Mouse (Mus musculus) heart, adult 2 months (tissue): Measurements from ENCODE around the gene Chrna1. TPM values are rescaled to one million over a fixed set of nuclear protein-coding genes. Genes with fewer than 3 reads are reported as not detected.
A peak's percentile ranks its signal among the peaks of the same experiment; 100 is the strongest.

ENCODE experiments used
- DNase-seq, 2 experiments: peaks; one replicate each; pipeline ENCODE4 v3.0.0; 2021
- H3K27ac ChIP-seq: fragments of 200-600 bp; 2 replicates; pipeline ENCODE4 v1.8.1; 2022
- H3K27me3 ChIP-seq: fragments of 200-500 bp; 2 replicates; pipeline ENCODE4 v1.6.1; 2012; ENCODE audit warnings: mild to moderate bottlenecking, low read length, inconsistent platforms, mixed read lengths; ENCODE audit not compliant: control insufficient read depth, insufficient read depth
- H3K36me3 ChIP-seq: fragments of 200-500 bp; 2 replicates; pipeline ENCODE4 v1.6.1; 2012; ENCODE audit warnings: low read length, inconsistent platforms; ENCODE audit not compliant: control insufficient read depth, insufficient read depth
- H3K4me1 ChIP-seq: fragments of 200-500 bp; 2 replicates; pipeline ENCODE4 v1.6.1; 2011; ENCODE audit warnings: low read length; ENCODE audit not compliant: control insufficient read depth, insufficient read depth
- H3K4me3 ChIP-seq: fragments of 200-600 bp; 2 replicates; pipeline ENCODE4 v1.8.1; 2022
- H3K79me2 ChIP-seq: fragments of 200-500 bp; replicated peaks from 2 replicates; pipeline ENCODE4 v1.6.1; 2012; ENCODE audit warnings: mild to moderate bottlenecking, inconsistent platforms, low read length, moderate library complexity, mixed read lengths; ENCODE audit not compliant: control insufficient read depth, insufficient read depth
- H3K9ac ChIP-seq: fragments of 200-500 bp; 2 replicates; pipeline ENCODE4 v1.6.1; 2012; ENCODE audit warnings: low read depth, mild to moderate bottlenecking, control low read depth, inconsistent platforms, low read length, mixed read lengths
- CTCF ChIP-seq: fragments of 200-600 bp; IDR thresholded peaks from 2 replicates; pipeline ENCODE4 v1.8.1; 2022; ENCODE audit warnings: antibody characterized with exemption, mild to moderate bottlenecking, moderate library complexity
- EP300 ChIP-seq: fragments of 200-500 bp; IDR thresholded peaks from 2 replicates; pipeline ENCODE4 v1.6.1; 2011; ENCODE audit warnings: low read depth, low read length, control low read depth; ENCODE audit not compliant: insufficient read depth
- POLR2A ChIP-seq: fragments of 200-500 bp; IDR thresholded peaks from 2 replicates; pipeline ENCODE4 v1.6.1; 2011; ENCODE audit warnings: mild to moderate bottlenecking, low read depth, low read length, control low read depth; ENCODE audit not compliant: insufficient read depth
- WGBS: fragments of 180-500 bp; shearing (Covaris S2); methylation state at CpG from one replicate; pipeline ENCODE4 v1.1.7; 2018; 5-methylcytosine and 5-hydroxymethylcytosine counted together
- intact Hi-C: fragments of 180-260 bp; cut with DNase I; formaldehyde crosslinking; loops from one replicate; pipeline ENCODE4 v1.15.1; 2025
- polyA plus RNA-seq: library from polyadenylated mRNA; depleted of rRNA; stranded (reverse); fragments of >200 nt; gene quantifications from 2 replicates; pipeline ENCODE4 v1.2.3, GENCODE M21; 2012
- total RNA-seq, 2 experiments: library from RNA; stranded (reverse); gene quantifications; 2 replicates each; pipeline ENCODE4 v1.2.3; 2021

Chrna1 gene
- total and polyA plus RNA-seq, 3 experiments: 0.04 TPM; not detected in 2

- no peaks in the 10 kb centered on the region for H3K27me3 ChIP-seq
- intact Hi-C loops: no loop called here
- H3K79me2 ChIP-seq: no peaks in the 10 kb centered on the region
- WGBS: 14% methylated on average over 8 of the region's 8 CpGs
- no peak overlapping the region for H3K9ac ChIP-seq
- no peak; the same call in none of the 2 replicates for TF ChIP-seq CTCF
- no peak for TF ChIP-seq POLR2A
- peak; percentile 53; the same call in 1 of the 2 replicates for TF ChIP-seq EP300
- H3K4me3 ChIP-seq: peak overlapping the region; percentile 42
- peak in 1 of 2 experiments; percentile 51 for DNase-seq
- H3K27ac ChIP-seq: no peak overlapping the region
- no peaks in the 10 kb centered on the region for H3K4me1 ChIP-seq
- no peaks in the 10 kb centered on the region for H3K36me3 ChIP-seq
Observed at GRCm38 (mm10) chr2:73566989-73567605, 13.0 kb downstream of the Chrna1 start.

GRCm38 (mm10) chr2:73566162-73566561, 14.0 kb downstream of the Chrna1 start:
- WGBS: 13% methylated on average over 7 of the region's 7 CpGs
- H3K27ac ChIP-seq: no peak overlapping the region
- no peak overlapping the region for H3K9ac ChIP-seq
- peaks cover 2% of the 10 kb centered on the region; the same call in 1 of the 2 replicates for H3K4me1 ChIP-seq
- H3K4me3 ChIP-seq: no peak overlapping the region
- TF ChIP-seq CTCF (peak; percentile 58), EP300 (no peak), POLR2A (no peak)
- H3K27me3 ChIP-seq: no peaks in the 10 kb centered on the region
- no peaks in the 10 kb centered on the region for H3K79me2 ChIP-seq
- DNase-seq: no peak
- no peaks in the 10 kb centered on the region for H3K36me3 ChIP-seq
- intact Hi-C loops: no loop called here

GRCm38 (mm10) chr2:73563690-73564089, 16.4 kb downstream of the Chrna1 start:
- no peak overlapping the region for H3K27ac ChIP-seq
- H3K9ac ChIP-seq: no peak overlapping the region
- H3K36me3 ChIP-seq: no peaks in the 10 kb centered on the region
- no peaks in the 10 kb centered on the region for H3K27me3 ChIP-seq
- no peaks in the 10 kb centered on the region for H3K79me2 ChIP-seq
- peaks cover 4% of the 10 kb centered on the region for H3K4me1 ChIP-seq
- TF ChIP-seq POLR2A (no peak), EP300 (no peak), CTCF (no peak)
- no peak for DNase-seq
- intact Hi-C loops: no loop called here
- WGBS: 75% methylated on average over 7 of the region's 7 CpGs
- H3K4me3 ChIP-seq: no peak overlapping the region

- WGBS: 96% methylated on average over 9 of the region's 9 CpGs
- TF ChIP-seq CTCF (no peak), EP300 (no peak), POLR2A (no peak)
- H3K4me3 ChIP-seq: no peak overlapping the region
- no peak overlapping the region for H3K27ac ChIP-seq
- H3K9ac ChIP-seq: no peak overlapping the region
- peaks cover 4% of the 10 kb centered on the region for H3K4me1 ChIP-seq
- DNase-seq: no peak
- no peaks in the 10 kb centered on the region for H3K27me3 ChIP-seq
- no peaks in the 10 kb centered on the region for H3K36me3 ChIP-seq
- H3K79me2 ChIP-seq: no peaks in the 10 kb centered on the region
- intact Hi-C loops: no loop called here
Observed at GRCm38 (mm10) chr2:73562656-73563055, 17.5 kb downstream of the Chrna1 start.

- WGBS: 5% methylated on average over 8 of the region's 8 CpGs
- DNase-seq: no peak
- intact Hi-C loops: no loop called here
- Histone ChIP-seq H3K79me2 (no peaks in the 10 kb centered on the region), H3K27ac (no peak overlapping the region), H3K9ac (no peak overlapping the region), H3K36me3 (no peaks in the 10 kb centered on the region), H3K4me3 (no peak overlapping the region), H3K4me1 (peaks cover 4% of the 10 kb centered on the region), H3K27me3 (no peaks in the 10 kb centered on the region)
- TF ChIP-seq POLR2A: no peak
- TF ChIP-seq CTCF: peak; percentile 56
- TF ChIP-seq EP300: no peak
Observed at GRCm38 (mm10) chr2:73561665-73562063, 18.5 kb downstream of the Chrna1 start.

GRCm38 (mm10) chr2:73560899-73561664, 19.1 kb downstream of the Chrna1 start:
- H3K27ac ChIP-seq: no peak overlapping the region
- 3% methylated on average over 20 of the region's 23 CpGs for WGBS
- no peaks in the 10 kb centered on the region for H3K36me3 ChIP-seq
- intact Hi-C loops: no loop called here
- DNase-seq: no peak
- no peaks in the 10 kb centered on the region for H3K79me2 ChIP-seq
- no peaks in the 10 kb centered on the region for H3K27me3 ChIP-seq
- H3K4me1 ChIP-seq: peaks cover 4% of the 10 kb centered on the region
- no peak overlapping the region for H3K9ac ChIP-seq
- H3K4me3 ChIP-seq: no peak overlapping the region
- TF ChIP-seq POLR2A (no peak), EP300 (no peak), CTCF (no peak)
